Mouse (Mus musculus) layer of hippocampus, adult 8-10 months (tissue): ENCODE measurements around the gene Dsel. TPM values are rescaled to one million over a fixed set of nuclear protein-coding genes. Genes with fewer than 3 reads are reported as not detected.

ENCODE experiments used
- DNase-seq, 2 experiments: peaks; one replicate each; pipeline ENCODE4 v3.0.0; 2022; ENCODE audit warnings: low spot score in 2 of 2
- total RNA-seq, 4 experiments: library from RNA; stranded (reverse); gene quantifications; 2 replicates each; pipeline ENCODE4 v1.2.4; 2022

The Dsel gene
- total RNA-seq = 10 to 100 TPM; 17.4 to 23.8 (median 20.9) TPM

DNA sequence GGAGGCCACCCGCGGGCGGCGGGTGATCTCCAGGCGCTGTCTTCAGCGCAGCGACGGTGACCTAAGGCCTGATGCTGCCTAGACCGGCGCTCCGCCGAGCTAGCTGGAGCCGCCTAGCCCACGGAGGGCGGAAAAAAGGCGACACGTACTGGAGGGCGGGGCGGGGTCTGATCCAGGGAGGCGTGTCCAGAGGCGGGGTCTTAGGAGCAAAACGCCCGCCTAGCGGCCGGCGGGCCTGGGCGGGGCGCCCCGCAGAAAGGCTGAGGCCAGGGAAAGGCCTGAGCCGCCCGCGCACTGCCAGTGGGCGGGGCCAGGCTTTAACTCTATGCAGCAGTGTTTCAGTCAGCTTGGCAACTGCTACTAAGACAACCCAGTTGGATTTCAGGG lies at the start of gene Dsel:
TSS of gene Dsel (minus strand) at position 140 of the 387 bp plus-strand sequence.
- peak; percentile 82 to 86 for DNase-seq

GRCm38 (mm10) chr1:111911424-111911823 lies 46.7 kb upstream of the Dsel start:
- no peak for DNase-seq

- no peak for DNase-seq
These were observed 18.6 kb upstream of the Dsel start for GRCm38 (mm10) chr1:111883336-111883735.

- DNase-seq = no peak
These were observed 11.1 kb upstream of the Dsel start for GRCm38 (mm10) chr1:111875784-111876183.

GRCm38 (mm10) chr1:111873196-111873595 lies 8.5 kb upstream of the Dsel start:
- no peak for DNase-seq

- DNase-seq = no peak
These were observed 749 bp upstream of the Dsel start for GRCm38 (mm10) chr1:111865467-111865866.

GRCm38 (mm10) chr1:111864063-111864778 lies 497 bp downstream of the Dsel start:
- peak; percentile 58 to 79 for DNase-seq

DNA sequence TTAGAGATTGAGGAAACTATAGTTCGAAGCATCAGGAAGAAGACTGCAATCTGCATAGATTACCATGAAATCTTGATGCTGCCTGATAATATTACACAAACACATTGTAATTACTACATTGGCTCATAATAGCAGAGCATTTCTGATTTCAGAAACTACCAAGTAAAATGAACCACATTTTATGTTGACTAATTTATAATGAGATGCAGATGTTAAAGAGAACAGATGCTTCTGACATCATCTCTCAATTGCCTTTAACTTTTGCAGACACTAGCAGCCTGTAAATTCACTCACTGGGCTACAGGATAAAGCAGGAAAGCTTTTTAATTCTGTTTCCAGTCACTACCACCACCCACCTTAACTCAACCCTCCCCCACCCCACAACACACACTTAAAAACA lies 6.9 kb downstream of the Dsel start:
- DNase-seq = no peak

DNA sequence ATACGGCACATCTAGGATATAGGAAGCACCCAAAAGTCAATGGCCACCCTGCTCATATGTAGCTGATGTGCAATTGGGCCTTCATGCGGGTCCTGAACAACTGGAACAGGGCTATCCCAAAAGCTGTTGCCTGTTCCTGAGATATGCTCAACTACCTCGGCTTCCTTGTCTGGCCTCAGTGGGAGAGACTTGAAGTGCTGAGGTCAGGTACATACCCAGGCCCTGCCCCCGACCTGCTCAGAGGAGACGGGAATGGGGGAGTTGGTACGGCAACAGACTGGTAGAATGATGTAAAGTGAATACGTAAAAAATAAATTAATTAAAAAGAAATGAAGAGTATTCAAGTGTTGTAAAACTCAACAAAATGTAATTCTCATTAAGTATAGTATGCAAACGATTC lies 12.3 kb downstream of the Dsel start:
- no peak for DNase-seq

- DNase-seq = no peak
These were observed 31.0 kb downstream of the Dsel start for GRCm38 (mm10) chr1:111833583-111834225.
